Mouse (Mus musculus) left cerebral cortex, adult 9 months (tissue): ENCODE measurements around the gene Abl2.

Experiments used
- DNase-seq, 2 experiments: peaks; one replicate each; pipeline ENCODE4 v3.0.0; 2022; ENCODE audit warnings: low spot score in 2 of 2

Gene Abl2

GRCm38 (mm10) chr1:156584175-156584574, 25.6 kb downstream of the Abl2 start:
- DNase-seq, result no peak

GRCm38 (mm10) chr1:156585512-156585911, 26.9 kb downstream of the Abl2 start:
- no peak for DNase-seq

- DNase-seq, result no peak
These were observed 31.3 kb downstream of the Abl2 start for GRCm38 (mm10) chr1:156589811-156590305.

- no peak for DNase-seq
These were observed 31.8 kb downstream of the Abl2 start for GRCm38 (mm10) chr1:156590357-156590756.

GRCm38 (mm10) chr1:156593267-156593666, 34.7 kb downstream of the Abl2 start:
- DNase-seq, result peak in 1 of 2 experiments; percentile 52

- no peak for DNase-seq
These were observed 38.5 kb downstream of the Abl2 start for GRCm38 (mm10) chr1:156597089-156597488.

GRCm38 (mm10) chr1:156602545-156602944, 44.0 kb downstream of the Abl2 start:
- no peak for DNase-seq

- DNase-seq, result no peak
These were observed 46.7 kb downstream of the Abl2 start for GRCm38 (mm10) chr1:156605094-156605866.

- no peak for DNase-seq
These were observed 47.4 kb downstream of the Abl2 start for GRCm38 (mm10) chr1:156605940-156606339.

- DNase-seq, result no peak
These were observed 49.9 kb downstream of the Abl2 start for GRCm38 (mm10) chr1:156608496-156608895.

GRCm38 (mm10) chr1:156610257-156610656, 51.7 kb downstream of the Abl2 start:
- DNase-seq, result no peak

- peak; percentile 66 to 73 for DNase-seq
These were observed 55.4 kb downstream of the Abl2 start for GRCm38 (mm10) chr1:156613855-156614530.

GRCm38 (mm10) chr1:156614710-156615109, 56.1 kb downstream of the Abl2 start:
- no peak for DNase-seq

- peak in 1 of 2 experiments; percentile 39 for DNase-seq
These were observed 57.0 kb downstream of the Abl2 start for GRCm38 (mm10) chr1:156615381-156616133.

- DNase-seq, result no peak
These were observed 58.5 kb downstream of the Abl2 start for GRCm38 (mm10) chr1:156616989-156617598.

- DNase-seq, result no peak
These were observed 59.2 kb downstream of the Abl2 start for GRCm38 (mm10) chr1:156617811-156618210.

- DNase-seq, result no peak
These were observed 61.8 kb downstream of the Abl2 start for GRCm38 (mm10) chr1:156620292-156620909.

GRCm38 (mm10) chr1:156620951-156621350, 62.4 kb downstream of the Abl2 start:
- no peak for DNase-seq

- no peak for DNase-seq
These were observed 65.6 kb downstream of the Abl2 start for GRCm38 (mm10) chr1:156624231-156624630.

- DNase-seq, result no peak
These were observed 68.1 kb downstream of the Abl2 start for GRCm38 (mm10) chr1:156626729-156627128.

- DNase-seq, result peak; percentile 41 to 84
These were observed 71.4 kb downstream of the Abl2 start for GRCm38 (mm10) chr1:156629984-156630383.
